Mouse (Mus musculus): Measurements from ENCODE around the gene Tnfrsf12a. TPM values are rescaled to one million over a fixed set of nuclear protein-coding genes. Genes with fewer than 3 reads are reported as not detected.

Tnfrsf12a gene
- polyA plus RNA-seq, 1 experiment, result 29.1 TPM

DNA sequence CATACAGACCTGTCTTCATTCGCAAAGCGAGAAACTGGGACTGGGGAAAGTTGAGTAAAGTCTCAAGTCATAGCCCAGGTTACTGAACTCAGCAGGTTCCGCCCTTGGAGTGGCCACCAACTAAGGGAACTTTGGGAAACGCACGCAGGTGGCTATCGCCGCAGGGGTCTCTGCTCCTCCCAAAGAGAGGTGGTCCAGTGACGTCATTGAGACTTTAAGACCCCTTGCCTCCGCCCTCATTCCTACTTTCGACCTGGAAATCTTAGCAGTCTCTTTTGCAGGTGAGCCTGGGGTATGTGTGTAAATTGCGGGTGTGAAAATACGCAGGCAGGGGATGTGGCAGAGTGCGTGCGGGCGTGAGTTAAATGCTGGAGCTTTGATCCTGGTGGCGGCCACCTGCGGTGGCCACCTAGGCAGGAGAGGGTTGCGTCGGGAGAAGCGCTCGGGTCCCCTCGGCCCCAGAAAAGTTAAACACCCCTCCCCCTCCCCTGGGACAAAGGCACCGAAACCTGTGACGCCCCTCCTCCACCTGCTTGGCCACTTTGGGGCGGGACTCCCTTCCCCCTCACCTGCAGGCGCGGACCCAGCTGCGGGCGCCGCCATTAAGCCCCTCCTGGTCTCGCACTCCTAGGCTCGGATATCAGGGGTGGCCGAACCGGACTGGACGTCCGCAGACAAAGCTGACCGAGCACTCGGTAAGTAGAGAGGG, 2.0 kb upstream of the Tnfrsf12a start, which contains the start of gene Cldn6:
TSS of gene Cldn6 (plus strand) at position 123 of the 709 bp plus-strand sequence.
- DNase-seq, result no peak
- H3K27ac ChIP-seq (ENCODE audit: insufficient read depth, low read length), result no peak within 1 kb of the TSS
- 5% methylated on average over 38 of the region's 38 CpGs for WGBS
- no peaks in the 10 kb centered on the region for H3K27me3 ChIP-seq (ENCODE audit: control insufficient read depth, insufficient read depth, low read length)
- no peak for TF ChIP-seq CTCF (IDR thresholded peaks at IDR 0.05; ENCODE audit: borderline replicate concordance, insufficient read depth, low read depth, low read length)
- no peak for TF ChIP-seq POLR2A (IDR thresholded peaks at IDR 0.05; ENCODE audit: borderline replicate concordance, insufficient read depth, low read length)
- H3K4me1 ChIP-seq (ENCODE audit: control insufficient read depth, insufficient read depth, low read length), result peaks cover 5% of the 10 kb centered on the region
- peak within 1 kb of the TSS; percentile 5 for H3K4me3 ChIP-seq (replicated peaks; ENCODE audit: insufficient read depth, low read depth, low read length)

- no peaks in the 10 kb centered on the region for H3K27me3 ChIP-seq (ENCODE audit: control insufficient read depth, insufficient read depth, low read length)
- peak; percentile 77 to 78 for DNase-seq
- TF ChIP-seq POLR2A (IDR thresholded peaks at IDR 0.05; ENCODE audit: borderline replicate concordance, insufficient read depth, low read length) (no peak), CTCF (IDR thresholded peaks at IDR 0.05; ENCODE audit: borderline replicate concordance, insufficient read depth, low read depth, low read length) (no peak)
- under 1% methylated on average over 37 of the region's 37 CpGs for WGBS
- no peaks in the 10 kb centered on the region; the same call in none of the 2 replicates for H3K4me1 ChIP-seq (ENCODE audit: control insufficient read depth, insufficient read depth, low read length)
- H3K4me3 ChIP-seq (replicated peaks; ENCODE audit: insufficient read depth, low read depth, low read length), result peak overlapping the region; percentile 67
- peak overlapping the region; percentile 60 for H3K27ac ChIP-seq (ENCODE audit: insufficient read depth, low read length)
Observed at GRCm38 (mm10) chr17:23676473-23677031, 716 bp downstream of the Tnfrsf12a start.

GRCm38 (mm10) chr17:23675564-23676281, 1.5 kb downstream of the Tnfrsf12a start:
- Histone ChIP-seq H3K27me3 (ENCODE audit: control insufficient read depth, insufficient read depth, low read length) (no peaks in the 10 kb centered on the region), H3K4me1 (ENCODE audit: control insufficient read depth, insufficient read depth, low read length) (no peaks in the 10 kb centered on the region; the same call in none of the 2 replicates), H3K27ac (ENCODE audit: insufficient read depth, low read length) (peak overlapping the region; percentile 60), H3K4me3 (replicated peaks; ENCODE audit: insufficient read depth, low read depth, low read length) (peak overlapping the region; percentile 67)
- 12% methylated on average over 15 of the region's 15 CpGs for WGBS
- DNase-seq, result peak; percentile 67 to 71
- TF ChIP-seq CTCF (IDR thresholded peaks at IDR 0.05; ENCODE audit: borderline replicate concordance, insufficient read depth, low read depth, low read length) (no peak), POLR2A (IDR thresholded peaks at IDR 0.05; ENCODE audit: borderline replicate concordance, insufficient read depth, low read length) (no peak)

DNA sequence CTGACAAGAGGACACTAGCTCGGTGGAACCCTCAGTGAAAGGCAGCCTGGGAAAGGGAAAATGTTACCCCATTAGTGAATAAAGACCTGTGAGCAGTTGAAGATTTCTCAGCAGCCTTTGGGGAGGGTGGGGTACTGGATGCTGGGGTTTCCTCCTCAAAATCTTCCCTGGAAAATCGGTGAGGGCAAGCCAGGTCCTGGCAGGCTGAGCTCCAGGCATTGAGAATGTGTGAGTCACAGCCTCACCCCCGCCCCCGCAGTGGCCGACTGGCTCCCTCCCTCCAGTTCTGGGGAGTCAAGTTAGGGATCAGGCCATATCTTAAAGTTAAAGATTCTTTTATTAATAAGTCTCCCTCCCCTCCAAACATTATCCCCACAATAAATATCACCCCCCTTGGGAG, 2.1 kb downstream of the Tnfrsf12a start:
- peak; percentile 69 to 81 for DNase-seq
- no peak for TF ChIP-seq CTCF (IDR thresholded peaks at IDR 0.05; ENCODE audit: borderline replicate concordance, insufficient read depth, low read depth, low read length)
- TF ChIP-seq POLR2A (IDR thresholded peaks at IDR 0.05; ENCODE audit: borderline replicate concordance, insufficient read depth, low read length), result no peak
- H3K27me3 ChIP-seq (ENCODE audit: control insufficient read depth, insufficient read depth, low read length), result no peaks in the 10 kb centered on the region
- H3K27ac ChIP-seq (ENCODE audit: insufficient read depth, low read length), result peak overlapping the region; percentile 60
- H3K4me3 ChIP-seq (replicated peaks; ENCODE audit: insufficient read depth, low read depth, low read length), result peak overlapping the region; percentile 67
- 9% methylated on average over 5 of the region's 5 CpGs for WGBS
- no peaks in the 10 kb centered on the region; the same call in none of the 2 replicates for H3K4me1 ChIP-seq (ENCODE audit: control insufficient read depth, insufficient read depth, low read length)

GRCm38 (mm10) chr17:23674271-23674952, 2.9 kb downstream of the Tnfrsf12a start:
- WGBS, result 9% methylated on average over 9 of the region's 9 CpGs
- Histone ChIP-seq H3K4me1 (ENCODE audit: control insufficient read depth, insufficient read depth, low read length) (no peaks in the 10 kb centered on the region; the same call in 1 of the 2 replicates), H3K27me3 (ENCODE audit: control insufficient read depth, insufficient read depth, low read length) (no peaks in the 10 kb centered on the region), H3K27ac (ENCODE audit: insufficient read depth, low read length) (peak overlapping the region; percentile 60), H3K4me3 (replicated peaks; ENCODE audit: insufficient read depth, low read depth, low read length) (peak overlapping the region; percentile 67)
- peak; percentile 64 to 78 for DNase-seq
- TF ChIP-seq CTCF (IDR thresholded peaks at IDR 0.05; ENCODE audit: borderline replicate concordance, insufficient read depth, low read depth, low read length) (no peak), POLR2A (IDR thresholded peaks at IDR 0.05; ENCODE audit: borderline replicate concordance, insufficient read depth, low read length) (no peak)

DNA sequence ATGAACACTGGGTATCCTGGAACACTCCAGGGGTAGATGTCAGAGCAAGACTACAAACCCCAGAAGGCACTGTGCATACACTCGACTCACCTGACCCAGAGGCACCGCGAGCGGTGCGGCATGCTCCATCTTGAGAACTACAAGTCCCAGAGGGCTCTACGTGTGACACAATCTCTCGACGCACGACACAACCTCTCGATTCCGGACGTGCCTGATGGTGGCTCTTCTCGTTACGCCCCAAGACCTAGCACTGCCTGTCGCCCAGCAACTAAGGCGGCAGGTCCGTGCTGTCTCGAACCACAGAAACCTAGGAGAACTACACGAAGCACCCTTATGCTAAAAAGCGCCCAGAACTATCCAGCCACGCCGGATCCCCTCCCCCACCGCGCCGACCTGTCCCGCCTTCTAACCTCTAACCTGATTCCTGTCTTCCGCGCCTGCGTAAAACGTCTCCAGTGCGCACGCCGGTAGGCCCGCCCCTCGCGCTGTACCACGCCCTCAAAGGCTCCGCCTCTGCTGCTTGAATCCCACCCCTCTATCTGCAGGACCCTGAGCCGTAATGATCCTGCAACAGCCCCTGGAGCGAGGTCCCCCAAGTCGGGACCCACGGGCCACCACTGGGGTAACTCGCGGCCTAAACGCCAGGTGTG, 3.7 kb downstream of the Tnfrsf12a start, which contains the start of the genes Hcfc1r1 and Thoc6:
TSS of gene Hcfc1r1 (plus strand) at position 173 of the 650 bp plus-strand sequence.
TSS of gene Thoc6 (minus strand) at position 459 of the 650 bp plus-strand sequence.
- no peak for TF ChIP-seq CTCF (IDR thresholded peaks at IDR 0.05; ENCODE audit: borderline replicate concordance, insufficient read depth, low read depth, low read length)
- peak; percentile 78; the same call in 1 of the 2 replicates for TF ChIP-seq POLR2A (IDR thresholded peaks at IDR 0.05; ENCODE audit: borderline replicate concordance, insufficient read depth, low read length)
- no peaks in the 10 kb centered on the region for H3K27me3 ChIP-seq (ENCODE audit: control insufficient read depth, insufficient read depth, low read length)
- WGBS, result under 1% methylated on average over 45 of the region's 45 CpGs
- H3K4me1 ChIP-seq (ENCODE audit: control insufficient read depth, insufficient read depth, low read length), result no peaks in the 10 kb centered on the region; the same call in 1 of the 2 replicates
- H3K27ac ChIP-seq (ENCODE audit: insufficient read depth, low read length), result peak within 1 kb of the TSS; percentile 78
- DNase-seq, result peak; percentile 97
- peak within 1 kb of the TSS; percentile 67 for H3K4me3 ChIP-seq (replicated peaks; ENCODE audit: insufficient read depth, low read depth, low read length)

Data from cerebellum, adult 2 months (tissue).